Mouse (Mus musculus): ENCODE data around the gene Bhlhe41. TPM values are rescaled to one million over a fixed set of nuclear protein-coding genes. Genes with fewer than 3 reads are reported as not detected.

The Bhlhe41 gene
- total RNA-seq, 2 experiments from 2014 or later = 12.4 to 15.2 TPM

GRCm38 (mm10) chr6:145809566-145809965, 55.8 kb downstream of the Bhlhe41 start:
- DNase-seq (ENCODE audit: low spot score in 2 of 2) = no peak
- intact Hi-C loops (cut with DNase I) = no loop called here

Other genes with a start within 250 kb of the Bhlhe41 start
- not detected for gene Tuba3b, start 249.8 kb downstream of the Bhlhe41 start, total RNA-seq (2021)
- gene Rassf8, start 118.8 kb downstream of the Bhlhe41 start, total RNA-seq (2021) = 10 to 100 TPM; 15.5 to 17.3 TPM
- 1 to 10 TPM; 4.3 to 4.4 TPM for gene Sspn, start 66.1 kb upstream of the Bhlhe41 start, total RNA-seq (2021)